Mouse (Mus musculus): Measurements from ENCODE around the gene Cdhr1. TPM values are rescaled to one million over a fixed set of nuclear protein-coding genes. Genes with fewer than 3 reads are reported as not detected.

Gene Cdhr1
- polyA plus RNA-seq, 1 experiment from 2014 or later: 0.10 TPM

GRCm38 (mm10) chr14:37068516-37068915 lies 29.6 kb downstream of the Cdhr1 start:
- Histone ChIP-seq H3K9ac (no peak overlapping the region), H3K4me2 (no peak overlapping the region), H3K4me3 (no peak overlapping the region), H3K36me3 (no peaks in the 10 kb centered on the region), H3K9me3 (replicated peaks) (no peaks in the 10 kb centered on the region), H3K27me3 (no peaks in the 10 kb centered on the region), H3K27ac (no peak overlapping the region), H3K4me1 (replicated peaks) (no peaks in the 10 kb centered on the region)
- ATAC-seq (replicated peaks; ENCODE audit: insufficient number of reproducible peaks, insufficient read depth, low FRiP score, low read depth): no peak
- 17% methylated on average over 9 of the region's 9 CpGs for WGBS

- no peak within 1 kb of the TSS for H3K9ac ChIP-seq
- no peaks in the 10 kb centered on the region for H3K4me1 ChIP-seq (replicated peaks)
- no peaks in the 10 kb centered on the region for H3K36me3 ChIP-seq
- no peaks in the 10 kb centered on the region for H3K27me3 ChIP-seq
- H3K4me2 ChIP-seq: no peak within 1 kb of the TSS
- no peaks in the 10 kb centered on the region for H3K9me3 ChIP-seq (replicated peaks)
- no peak within 1 kb of the TSS for H3K27ac ChIP-seq
- H3K4me3 ChIP-seq: no peak within 1 kb of the TSS
- 67% methylated on average over 5 of the region's 5 CpGs for WGBS
- ATAC-seq (replicated peaks; ENCODE audit: insufficient number of reproducible peaks, insufficient read depth, low FRiP score, low read depth): no peak
Measured at GRCm38 (mm10) chr14:37067629-37068028, 30.5 kb downstream of the Cdhr1 start, which contains the start of gene Lrit2. TSS of gene Lrit2 (plus strand) at chr14:37067929.

DNA sequence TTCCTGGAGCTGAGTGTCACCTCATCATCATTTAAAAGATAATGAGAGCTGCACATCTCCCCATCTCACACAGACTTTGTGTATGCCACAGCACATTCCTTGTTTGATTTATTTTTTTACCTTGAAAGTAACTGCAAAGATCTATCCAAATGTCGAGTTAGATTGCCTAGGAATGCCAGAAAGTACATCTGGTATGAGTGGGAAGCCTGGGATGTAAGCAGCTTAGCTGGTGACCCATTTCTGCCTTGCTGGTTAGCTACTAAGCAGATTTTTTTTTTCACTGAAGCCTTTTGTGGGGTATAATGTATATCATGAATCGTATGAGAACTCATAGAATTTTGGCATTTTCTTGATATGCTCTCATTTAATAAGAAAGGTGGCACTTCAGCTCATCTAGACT lies 31.5 kb downstream of the Cdhr1 start:
- 33% methylated on average over 2 of the region's 2 CpGs for WGBS
- Histone ChIP-seq H3K9ac (no peak overlapping the region), H3K4me2 (no peak overlapping the region), H3K9me3 (replicated peaks) (no peaks in the 10 kb centered on the region), H3K27me3 (no peaks in the 10 kb centered on the region), H3K27ac (no peak overlapping the region), H3K4me1 (replicated peaks) (no peaks in the 10 kb centered on the region), H3K4me3 (no peak overlapping the region), H3K36me3 (no peaks in the 10 kb centered on the region)
- ATAC-seq (replicated peaks; ENCODE audit: insufficient number of reproducible peaks, insufficient read depth, low FRiP score, low read depth): no peak

GRCm38 (mm10) chr14:37064849-37065248 lies 33.3 kb downstream of the Cdhr1 start:
- Histone ChIP-seq H3K4me1 (replicated peaks) (no peaks in the 10 kb centered on the region), H3K36me3 (no peaks in the 10 kb centered on the region), H3K9ac (no peak overlapping the region), H3K27me3 (no peaks in the 10 kb centered on the region), H3K4me2 (no peak overlapping the region), H3K4me3 (no peak overlapping the region), H3K27ac (no peak overlapping the region), H3K9me3 (replicated peaks) (no peaks in the 10 kb centered on the region)
- 42% methylated on average over 2 of the region's 2 CpGs for WGBS
- ATAC-seq (replicated peaks; ENCODE audit: insufficient number of reproducible peaks, insufficient read depth, low FRiP score, low read depth): no peak

- no peak within 1 kb of the TSS for H3K9ac ChIP-seq
- no peak within 1 kb of the TSS for H3K4me2 ChIP-seq
- WGBS: 67% methylated on average over 1 of the region's 1 CpGs
- no peak within 1 kb of the TSS for H3K4me3 ChIP-seq
- H3K36me3 ChIP-seq: no peaks in the 10 kb centered on the region
- H3K9me3 ChIP-seq (replicated peaks): no peaks in the 10 kb centered on the region
- H3K27me3 ChIP-seq: no peaks in the 10 kb centered on the region
- no peak within 1 kb of the TSS for H3K27ac ChIP-seq
- ATAC-seq (replicated peaks; ENCODE audit: insufficient number of reproducible peaks, insufficient read depth, low FRiP score, low read depth): no peak
- no peaks in the 10 kb centered on the region for H3K4me1 ChIP-seq (replicated peaks)
Measured at GRCm38 (mm10) chr14:37048914-37049410, 49.2 kb downstream of the Cdhr1 start, which contains the start of gene Rgr. TSS of gene Rgr (minus strand) at chr14:37048964.

DNA sequence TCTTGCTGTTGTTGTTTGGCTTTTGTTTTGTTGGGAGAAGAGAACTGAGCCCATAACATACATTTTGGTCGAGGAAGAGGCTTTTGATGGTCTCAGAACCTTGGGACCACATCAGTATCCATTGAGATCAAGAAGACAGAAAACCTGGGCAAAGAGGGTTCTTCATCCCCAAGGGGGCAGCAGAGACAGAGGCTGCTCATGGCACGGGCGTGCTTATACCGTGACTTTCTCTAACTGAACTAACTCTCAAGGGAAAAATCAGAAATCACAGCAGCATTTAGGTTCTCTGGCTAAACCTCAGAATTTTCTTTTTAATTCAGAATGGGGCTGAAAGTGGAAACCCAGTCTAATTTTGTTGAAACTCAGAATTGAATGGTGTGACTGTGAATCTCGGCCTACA lies 63.7 kb downstream of the Cdhr1 start:
- H3K9ac ChIP-seq: no peak overlapping the region
- no peaks in the 10 kb centered on the region for H3K36me3 ChIP-seq
- 42% methylated on average over 5 of the region's 5 CpGs for WGBS
- no peak for ATAC-seq (replicated peaks; ENCODE audit: insufficient number of reproducible peaks, insufficient read depth, low FRiP score, low read depth)
- no peak overlapping the region for H3K27ac ChIP-seq
- no peak overlapping the region for H3K4me3 ChIP-seq
- no peaks in the 10 kb centered on the region for H3K9me3 ChIP-seq (replicated peaks)
- H3K4me1 ChIP-seq (replicated peaks): peaks cover 7% of the 10 kb centered on the region
- H3K4me2 ChIP-seq: no peak overlapping the region
- H3K27me3 ChIP-seq: no peaks in the 10 kb centered on the region; the same call in 1 of the 2 replicates

- WGBS: 13% methylated on average over 7 of the region's 7 CpGs
- Histone ChIP-seq H3K36me3 (no peaks in the 10 kb centered on the region), H3K9ac (no peak overlapping the region), H3K9me3 (replicated peaks) (no peaks in the 10 kb centered on the region), H3K4me2 (no peak overlapping the region), H3K27me3 (no peaks in the 10 kb centered on the region; the same call in 1 of the 2 replicates), H3K4me3 (no peak overlapping the region), H3K4me1 (replicated peaks) (peaks cover 7% of the 10 kb centered on the region), H3K27ac (no peak overlapping the region)
- no peak for ATAC-seq (replicated peaks; ENCODE audit: insufficient number of reproducible peaks, insufficient read depth, low FRiP score, low read depth)
Measured at GRCm38 (mm10) chr14:37033241-37033640, 64.9 kb downstream of the Cdhr1 start.

GRCm38 (mm10) chr14:37032481-37033104 lies 65.6 kb downstream of the Cdhr1 start:
- Histone ChIP-seq H3K27me3 (no peaks in the 10 kb centered on the region; the same call in 1 of the 2 replicates), H3K4me2 (no peak overlapping the region), H3K9me3 (replicated peaks) (no peaks in the 10 kb centered on the region), H3K27ac (no peak overlapping the region), H3K36me3 (no peaks in the 10 kb centered on the region), H3K9ac (no peak overlapping the region), H3K4me1 (replicated peaks) (peaks cover 7% of the 10 kb centered on the region), H3K4me3 (no peak overlapping the region)
- no peak for ATAC-seq (replicated peaks; ENCODE audit: insufficient number of reproducible peaks, insufficient read depth, low FRiP score, low read depth)
- 57% methylated on average over 11 of the region's 11 CpGs for WGBS

DNA sequence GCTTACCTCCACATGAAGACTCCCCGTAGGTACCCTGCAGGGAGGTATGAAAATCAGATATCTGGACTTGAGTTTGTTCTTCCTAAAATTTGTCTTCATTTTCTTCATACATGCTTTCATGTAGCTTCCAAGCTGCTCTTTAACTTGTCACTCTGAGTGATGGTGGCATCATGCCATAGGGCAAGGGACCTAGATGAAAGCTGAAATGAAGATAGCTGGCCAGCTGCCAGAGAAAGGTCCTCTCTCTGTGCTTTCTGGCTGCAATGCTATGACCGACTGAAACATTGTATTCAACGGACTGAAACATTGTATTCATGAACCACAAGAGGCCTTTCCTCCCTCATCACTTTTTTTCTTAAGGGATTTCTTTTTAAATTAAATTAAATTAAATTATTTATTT lies 69.6 kb downstream of the Cdhr1 start:
- no peak overlapping the region for H3K4me2 ChIP-seq
- no peak overlapping the region for H3K9ac ChIP-seq
- no peaks in the 10 kb centered on the region for H3K27me3 ChIP-seq
- no peaks in the 10 kb centered on the region for H3K9me3 ChIP-seq (replicated peaks)
- no peaks in the 10 kb centered on the region for H3K36me3 ChIP-seq
- 73% methylated on average over 3 of the region's 3 CpGs for WGBS
- peaks cover 7% of the 10 kb centered on the region for H3K4me1 ChIP-seq (replicated peaks)
- H3K4me3 ChIP-seq: no peak overlapping the region
- ATAC-seq (replicated peaks; ENCODE audit: insufficient number of reproducible peaks, insufficient read depth, low FRiP score, low read depth): no peak
- H3K27ac ChIP-seq: no peak overlapping the region

DNA sequence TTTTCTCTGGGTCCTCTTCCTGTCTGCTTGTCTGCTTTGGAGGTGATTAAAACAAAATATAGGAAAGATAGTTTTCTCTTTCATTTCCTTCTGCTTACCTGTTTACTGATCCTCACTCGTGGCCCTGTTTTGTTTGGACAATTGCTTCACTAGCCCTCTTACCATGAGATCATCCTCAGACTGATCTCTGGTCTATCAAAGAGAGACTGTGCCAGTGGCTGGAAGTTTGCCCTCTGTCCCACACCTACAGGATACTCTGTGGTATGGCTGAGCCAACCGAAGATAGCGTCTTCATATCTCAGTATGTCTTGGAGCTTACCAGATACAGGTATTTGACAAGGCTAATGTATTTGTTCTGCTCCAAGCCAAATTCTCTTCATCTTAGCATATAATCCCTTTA lies 70.2 kb downstream of the Cdhr1 start:
- no peak overlapping the region for H3K27ac ChIP-seq
- no peak overlapping the region for H3K4me3 ChIP-seq
- 81% methylated on average over 3 of the region's 3 CpGs for WGBS
- H3K27me3 ChIP-seq: no peaks in the 10 kb centered on the region
- no peak overlapping the region for H3K9ac ChIP-seq
- H3K36me3 ChIP-seq: no peaks in the 10 kb centered on the region
- no peaks in the 10 kb centered on the region for H3K9me3 ChIP-seq (replicated peaks)
- no peak for ATAC-seq (replicated peaks; ENCODE audit: insufficient number of reproducible peaks, insufficient read depth, low FRiP score, low read depth)
- peaks cover 7% of the 10 kb centered on the region for H3K4me1 ChIP-seq (replicated peaks)
- H3K4me2 ChIP-seq: no peak overlapping the region
